ENCODE assay signal across 9 mouse cellular contexts in the genomic region with DNA sequence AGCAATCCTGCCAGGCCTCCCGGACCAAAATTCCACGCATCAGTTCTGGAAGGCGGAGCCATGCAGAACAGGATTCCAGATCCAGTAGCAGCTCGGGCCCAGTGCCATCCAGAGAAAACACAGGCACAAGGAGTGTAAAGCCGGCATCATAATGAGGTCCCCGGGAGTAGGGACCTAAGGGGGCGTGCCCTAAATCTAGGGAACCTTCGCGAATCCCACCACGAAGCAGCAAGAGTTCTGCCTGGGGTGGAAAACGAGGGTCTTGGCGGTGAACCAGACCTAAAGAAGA. TPM values are rescaled to one million over a fixed set of nuclear protein-coding genes. Genes with fewer than 3 reads are reported as not detected.
A peak's percentile ranks its signal among the peaks of the same experiment; 100 is the strongest.
DNase-seq lines count a peak whose midpoint lies in the region; ATAC-seq lines count a peak whose summit lies in the region.
"Had no signal": no experiment of that assay in that cellular context is flagged by ENCODE, and none has a peak within 500 bp of the region (broad histone marks: within the 10 kb centered on the region; RNA-seq: fewer than 3 reads in every experiment).

No protein-coding gene starts in this region.

- H3K9me3 ChIP-seq in hindbrain, embryonic 12.5 days (replicated peaks), result 0 out of 2 replicates have a peak, but pooled peaks cover 3% of the 10 kb centered on the region
- H3K9me3 ChIP-seq in liver, embryonic 11.5 days (ENCODE audit: control insufficient read depth, low read length), result no peaks in the 10 kb centered on the region
- peaks cover 5% of the 10 kb centered on the region; the same call in 1 of the 2 replicates for H3K9me3 ChIP-seq in neural tube, embryonic 12.5 days

- H3K27me3 ChIP-seq in hindbrain, embryonic 12.5 days, result peaks cover 53% of the 10 kb centered on the region
- H3K27me3 ChIP-seq in liver, embryonic 11.5 days (replicated peaks; ENCODE audit: control insufficient read depth, insufficient read depth, low read length), result peaks cover 65% of the 10 kb centered on the region
- peaks cover 71% of the 10 kb centered on the region for H3K27me3 ChIP-seq in neural tube, embryonic 12.5 days (replicated peaks)

- H3K27ac ChIP-seq in hindbrain, embryonic 12.5 days, result no peak overlapping the region
- no peak overlapping the region for H3K27ac ChIP-seq in liver, embryonic 11.5 days (ENCODE audit: low read depth, low read length)
- no peak overlapping the region for H3K27ac ChIP-seq in neural tube, embryonic 12.5 days

- H3K4me3 ChIP-seq in hindbrain, embryonic 12.5 days, result peak overlapping the region; percentile 53; the same call in 1 of the 2 replicates
- peak overlapping the region; percentile 58 for H3K4me3 ChIP-seq in liver, embryonic 11.5 days (ENCODE audit: low read depth, low read length)
- no peak overlapping the region for H3K4me3 ChIP-seq in neural tube, embryonic 12.5 days

- ATAC-seq in hindbrain, embryonic 12.5 days (ENCODE audit: low FRiP score), result no peak
- no peak for ATAC-seq in liver, embryonic 11.5 days (replicated peaks; ENCODE audit: low FRiP score)
- no peak for ATAC-seq in neural tube, embryonic 12.5 days (ENCODE audit: low FRiP score, low read depth)

- WGBS in hindbrain, embryonic 12.5 days, result 6% methylated on average over 12 of the region's 12 CpGs
- WGBS in liver, embryonic 11.5 days, result 14% methylated on average over 12 of the region's 12 CpGs
- whole genome bisulfite sequencing in neural tube, embryonic 12.5 days, result 4% methylated on average over 12 of the region's 12 CpGs

- H3K4me1 ChIP-seq in hindbrain, embryonic 12.5 days, result peaks cover 51% of the 10 kb centered on the region
- peaks cover 43% of the 10 kb centered on the region for H3K4me1 ChIP-seq in liver, embryonic 11.5 days (replicated peaks; ENCODE audit: control insufficient read depth, insufficient read depth, low read length)
- peaks cover 56% of the 10 kb centered on the region for H3K4me1 ChIP-seq in neural tube, embryonic 12.5 days

- DNase-seq in urinary bladder, postnatal 25 days (ENCODE audit: low spot score), result peak; percentile 23
- DNase-seq in urinary bladder, adult 2 months (ENCODE audit: low spot score), result no peak
- DNase-seq in liver, embryonic 11.5 days (ENCODE audit: low spot score), result no peak
- DNase-seq in left cerebral cortex, postnatal 36 days (ENCODE audit: low spot score in 2 of 2), result no peak
- no peak for DNase-seq in spleen, adult 18-20 months
- no peak for DNase-seq in gastrocnemius, postnatal 25 days

- H3K36me3 ChIP-seq in hindbrain, embryonic 12.5 days, result no peaks in the 10 kb centered on the region
- H3K36me3 ChIP-seq in liver, embryonic 11.5 days (ENCODE audit: control insufficient read depth, insufficient read depth, low read length), result no peaks in the 10 kb centered on the region
- H3K36me3 ChIP-seq in neural tube, embryonic 12.5 days, result no peaks in the 10 kb centered on the region

- H3K4me2 ChIP-seq in hindbrain, embryonic 12.5 days (replicated peaks), result peak overlapping the region; percentile 8; the same call in 1 of the 2 replicates
- H3K4me2 ChIP-seq in liver, embryonic 11.5 days, result peak overlapping the region; percentile 94
- H3K4me2 ChIP-seq in neural tube, embryonic 12.5 days (replicated peaks), result peak overlapping the region; percentile 92

- H3K9ac ChIP-seq in hindbrain, embryonic 12.5 days, result no peak overlapping the region
- no peak overlapping the region; the same call in 1 of the 2 replicates for H3K9ac ChIP-seq in liver, embryonic 11.5 days (ENCODE audit: low read depth, low read length)
- H3K9ac ChIP-seq in neural tube, embryonic 12.5 days, result no peak overlapping the region

- intact Hi-C loops in left cerebral cortex, postnatal 36 days (cut with DNase I), result loop anchor here (5.0 kb wide), 1 partner anchor 73 kb away; a partner anchor contains a TSS

RNA-seq across cellular contexts. Expression of a gene that starts 0.8 kb away (rescaled TPM):
- 11.5 and 13.2 TPM in 2 replicates for polyA plus RNA-seq in urinary bladder, adult 2 months (2012; rRNA removed)
- polyA plus RNA-seq in hindbrain, embryonic 12.5 days (2016; fragmentation: Nextera tagmentation; extraction: Ambion mirVana), result 1.6 and 2.4 TPM in 2 replicates
- polyA plus RNA-seq in liver, embryonic 11.5 days (2014; fragmentation: Nextera tagmentation; extraction: Ambion mirVana), result 0.96 and 1.2 TPM in 2 replicates
- 1.1 and 1.7 TPM in 2 replicates for polyA plus RNA-seq in neural tube, embryonic 12.5 days (2016; fragmentation: Nextera tagmentation; extraction: Ambion mirVana)
- not detected for total RNA-seq in left cerebral cortex, postnatal 36 days (2021)
- under 1 TPM; 0.18 to 0.35 TPM for total RNA-seq in gastrocnemius, postnatal 25 days (2021)

RNA-seq across cellular contexts. Expression of a gene that starts 2.9 kb away (rescaled TPM):
- 6.3 and 7.2 TPM in 2 replicates for polyA plus RNA-seq in urinary bladder, adult 2 months (2012; rRNA removed)
- polyA plus RNA-seq in hindbrain, embryonic 12.5 days (2016; fragmentation: Nextera tagmentation; extraction: Ambion mirVana), result 3.7 and 4.2 TPM in 2 replicates
- 1.2 TPM in 2 replicates for polyA plus RNA-seq in liver, embryonic 11.5 days (2014; fragmentation: Nextera tagmentation; extraction: Ambion mirVana)
- 4.1 and 5.6 TPM in 2 replicates for polyA plus RNA-seq in neural tube, embryonic 12.5 days (2016; fragmentation: Nextera tagmentation; extraction: Ambion mirVana)
- total RNA-seq in left cerebral cortex, postnatal 36 days (2021), result 10 to 100 TPM; 14.1 to 18.7 TPM
- 1 to 10 TPM; 6.3 to 6.7 TPM for total RNA-seq in gastrocnemius, postnatal 25 days (2021)

RNA-seq across cellular contexts. Expression of a gene that starts 8.9 kb away (rescaled TPM):
- 15.6 and 25.0 TPM in 2 replicates for polyA plus RNA-seq in urinary bladder, adult 2 months (2012; rRNA removed)
- 3.0 and 5.9 TPM in 2 replicates for polyA plus RNA-seq in hindbrain, embryonic 12.5 days (2016; fragmentation: Nextera tagmentation; extraction: Ambion mirVana)
- 1.3 and 1.4 TPM in 2 replicates for polyA plus RNA-seq in liver, embryonic 11.5 days (2014; fragmentation: Nextera tagmentation; extraction: Ambion mirVana)
- 5.3 and 5.8 TPM in 2 replicates for polyA plus RNA-seq in neural tube, embryonic 12.5 days (2016; fragmentation: Nextera tagmentation; extraction: Ambion mirVana)
- under 1 TPM; 0.66 to 0.81 TPM for total RNA-seq in left cerebral cortex, postnatal 36 days (2021)
- total RNA-seq in gastrocnemius, postnatal 25 days (2021), result 10 to 100 TPM; 36.2 to 53.1 TPM

RNA-seq across cellular contexts. Expression of a gene that starts 10.5 kb away (rescaled TPM):
- polyA plus RNA-seq in urinary bladder, adult 2 months (2012; rRNA removed), result not detected in 2 replicates
- not detected in 2 replicates for polyA plus RNA-seq in hindbrain, embryonic 12.5 days (2016; fragmentation: Nextera tagmentation; extraction: Ambion mirVana)
- not detected in 2 replicates for polyA plus RNA-seq in liver, embryonic 11.5 days (2014; fragmentation: Nextera tagmentation; extraction: Ambion mirVana)
- not detected in 2 replicates for polyA plus RNA-seq in neural tube, embryonic 12.5 days (2016; fragmentation: Nextera tagmentation; extraction: Ambion mirVana)
- not detected for total RNA-seq in left cerebral cortex, postnatal 36 days (2021)
- not detected for total RNA-seq in gastrocnemius, postnatal 25 days (2021)
- total RNA-seq: hematopoietic stem cell, adult 5-6 weeks had no signal

RNA-seq across cellular contexts. Expression of a gene that starts 13.7 kb away (rescaled TPM):
- polyA plus RNA-seq in urinary bladder, adult 2 months (2012; rRNA removed), result not detected in 2 replicates
- polyA plus RNA-seq in hindbrain, embryonic 12.5 days (2016; fragmentation: Nextera tagmentation; extraction: Ambion mirVana), result 0.14 TPM in 1 of 2 replicates, not detected in the other
- polyA plus RNA-seq in liver, embryonic 11.5 days (2014; fragmentation: Nextera tagmentation; extraction: Ambion mirVana), result not detected in 2 replicates
- not detected in 2 replicates for polyA plus RNA-seq in neural tube, embryonic 12.5 days (2016; fragmentation: Nextera tagmentation; extraction: Ambion mirVana)
- not detected for total RNA-seq in left cerebral cortex, postnatal 36 days (2021)
- total RNA-seq in gastrocnemius, postnatal 25 days (2021), result not detected
- total RNA-seq: hematopoietic stem cell, adult 5-6 weeks had no signal

Comparison
In these comparisons a context has a peak if more than half of its experiments do, and no peak if none do; other contexts are left out.
1. H3K4me2 ChIP-seq: peak in every context shown above with its lines; median percentile 94 in liver, embryonic 11.5 days; 92 in neural tube, embryonic 12.5 days; 8 in hindbrain, embryonic 12.5 days.